Mouse (Mus musculus): ENCODE results near the gene Ccdc87.
"Not testable (repeated sequence)": the region's sequence is repeated elsewhere in the genome, so short reads cannot be mapped to it uniquely, and the experiment has no call there.

The Ccdc87 gene

GRCm38 (mm10) chr19:4837049-4837448, 2.1 kb upstream of the Ccdc87 start:
- DNase-seq (ENCODE audit: extremely low spot score, low read depth, low spot score): no peak

DNA sequence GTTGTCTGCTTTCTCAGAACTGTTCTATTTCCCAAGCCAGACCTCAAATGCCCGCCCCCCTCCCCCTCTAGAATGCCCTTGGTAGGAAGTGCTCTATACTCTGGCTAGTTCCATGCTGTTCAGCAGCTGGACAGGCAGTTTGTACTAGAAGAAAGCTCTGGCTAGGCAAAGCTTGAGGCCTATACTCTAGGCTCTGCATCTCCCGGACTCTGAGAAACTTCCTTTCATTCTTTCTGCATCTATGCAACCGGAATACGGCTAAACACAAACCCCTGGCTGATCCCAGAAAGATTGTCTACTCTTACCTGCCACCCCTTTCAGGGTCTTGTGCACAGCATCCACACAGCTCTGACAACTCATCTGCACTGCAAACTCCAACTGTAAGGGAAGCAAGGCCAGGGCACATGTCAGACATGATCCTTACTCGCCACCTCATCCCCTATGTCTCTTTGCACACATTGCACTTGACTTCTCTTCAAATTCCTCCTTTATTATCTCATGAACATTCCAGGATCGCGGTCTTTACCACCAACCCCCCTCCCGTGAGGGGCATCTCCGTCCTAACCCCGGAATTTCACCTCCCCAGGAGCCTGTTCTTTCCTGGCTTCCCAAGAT, 533 bp upstream of the Ccdc87 start:
- no peak for DNase-seq (ENCODE audit: extremely low spot score, low read depth, low spot score)

GRCm38 (mm10) chr19:4840848-4841247, 1.7 kb downstream of the Ccdc87 start:
- no peak for DNase-seq (ENCODE audit: extremely low spot score, low read depth, low spot score)

DNA sequence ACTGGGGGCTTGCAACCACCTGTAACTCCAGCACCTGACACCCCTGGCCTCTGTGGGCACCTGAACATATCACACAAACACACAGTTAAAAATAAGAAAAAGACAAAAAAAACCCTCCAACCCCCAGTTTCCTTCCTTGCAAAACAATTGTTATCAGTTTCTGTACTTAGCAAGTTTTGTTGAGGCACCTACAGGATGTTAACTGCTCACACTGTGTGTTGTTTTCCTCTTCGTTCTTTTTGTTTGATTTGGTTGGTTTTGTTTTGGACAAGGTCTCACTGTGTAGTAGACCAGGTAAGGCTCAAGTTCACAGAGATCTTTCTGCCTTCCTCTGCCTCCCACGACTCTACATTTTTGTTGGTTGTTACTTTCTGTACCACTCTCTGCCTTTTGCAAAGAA, 3.4 kb downstream of the Ccdc87 start:
- no peak for DNase-seq (ENCODE audit: extremely low spot score, low read depth, low spot score)

- DNase-seq (ENCODE audit: extremely low spot score, low read depth, low spot score): no peak
These were observed 6.7 kb downstream of the Ccdc87 start for GRCm38 (mm10) chr19:4845846-4846245.

DNA sequence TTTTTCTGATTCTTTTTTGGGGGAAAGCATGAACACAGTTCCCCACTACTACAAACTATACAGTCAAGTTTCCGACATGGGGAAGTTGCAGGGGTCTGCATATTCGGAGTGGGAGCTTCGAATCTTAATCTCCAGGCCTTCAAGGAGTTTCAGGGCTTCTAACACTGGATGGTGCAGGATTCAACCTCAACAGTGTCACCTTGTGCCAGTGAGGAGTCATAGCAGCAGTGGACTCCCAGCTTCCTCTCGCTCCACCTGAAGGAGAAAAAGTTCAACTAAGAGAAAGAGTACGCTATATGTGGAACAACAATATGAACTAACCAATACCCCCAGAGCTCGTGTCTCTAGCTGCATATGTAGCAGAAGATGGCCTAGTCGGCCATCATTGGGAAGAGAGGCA, 8.3 kb downstream of the Ccdc87 start:
- no peak for DNase-seq (ENCODE audit: extremely low spot score, low read depth, low spot score)

- DNase-seq (ENCODE audit: extremely low spot score, low read depth, low spot score): no peak
These were observed 10.6 kb downstream of the Ccdc87 start for GRCm38 (mm10) chr19:4849800-4850199.

DNA sequence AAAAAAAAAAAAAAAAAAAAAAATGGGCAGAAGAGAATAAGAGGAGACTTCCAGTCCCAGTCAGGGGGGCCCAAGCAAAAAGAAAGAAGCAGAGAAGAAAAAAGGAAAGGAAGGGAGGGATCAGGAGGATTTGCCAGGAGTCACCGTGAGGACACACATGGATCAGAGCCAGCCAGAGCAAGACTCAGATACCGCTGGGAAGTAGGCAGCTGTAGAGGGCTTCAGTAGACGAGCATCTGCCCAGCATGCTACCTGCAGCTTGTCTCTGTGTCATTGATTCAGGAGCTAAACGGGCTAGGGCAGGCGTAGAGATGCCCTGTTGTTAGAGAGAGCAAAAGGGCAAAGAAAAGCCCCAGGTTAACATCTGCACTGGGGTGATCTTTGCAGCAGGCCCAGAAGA, 11.1 kb downstream of the Ccdc87 start:
- no peak for DNase-seq (ENCODE audit: extremely low spot score, low read depth, low spot score)

GRCm38 (mm10) chr19:4854552-4855469, 15.6 kb downstream of the Ccdc87 start, which contains the start of gene Ctsf:
Ctsf (plus strand) TSS chr19:4855130.
- DNase-seq (ENCODE audit: extremely low spot score, low read depth, low spot score): no peak

GRCm38 (mm10) chr19:4855470-4855820, 16.3 kb downstream of the Ccdc87 start:
- no peak for DNase-seq (ENCODE audit: extremely low spot score, low read depth, low spot score)

DNA sequence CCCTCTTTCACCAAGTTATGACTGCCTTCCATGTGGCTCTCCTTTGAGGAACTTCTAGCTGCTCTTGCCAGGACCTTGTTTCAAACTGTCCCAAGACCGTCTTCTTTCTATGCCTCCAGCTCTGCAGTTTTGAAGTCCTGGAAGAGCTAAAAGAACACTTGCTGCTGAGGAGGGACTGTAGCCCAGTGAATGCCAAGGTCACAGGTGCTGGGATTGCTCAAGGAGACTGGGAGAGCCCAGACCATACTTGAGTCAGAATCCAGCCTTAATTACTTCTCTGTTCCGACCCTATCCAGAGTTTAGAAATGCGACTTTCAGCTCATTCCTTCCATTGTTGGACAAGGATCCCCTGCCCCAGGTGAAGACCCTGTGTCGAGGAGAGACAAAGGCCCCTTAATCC, 16.8 kb downstream of the Ccdc87 start:
- DNase-seq (ENCODE audit: extremely low spot score, low read depth, low spot score): no peak

GRCm38 (mm10) chr19:4859081-4859480, 19.9 kb downstream of the Ccdc87 start:
- DNase-seq (ENCODE audit: extremely low spot score, low read depth, low spot score): no peak

GRCm38 (mm10) chr19:4863048-4863447, 23.9 kb downstream of the Ccdc87 start:
- DNase-seq (ENCODE audit: extremely low spot score, low read depth, low spot score): no peak

DNA sequence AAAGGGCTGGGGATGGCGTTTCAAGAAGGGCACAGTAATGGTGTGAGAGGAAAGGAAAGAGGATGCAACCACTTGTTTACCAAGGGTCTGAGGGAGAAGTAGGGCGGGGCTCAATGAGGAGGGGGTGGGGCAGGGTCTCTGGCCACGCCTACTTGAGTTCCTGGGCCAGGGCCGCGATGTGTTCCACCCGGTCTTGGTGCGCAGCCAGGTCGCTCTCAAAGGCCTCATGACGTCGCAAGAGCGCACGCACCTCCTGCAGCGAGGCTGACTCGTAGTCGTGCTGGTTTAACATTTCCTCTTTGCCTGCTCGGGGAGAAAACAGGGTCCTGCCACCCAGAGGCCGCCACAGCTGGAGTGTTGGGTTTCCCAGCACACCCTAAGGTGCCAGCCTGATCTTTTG, 26.0 kb downstream of the Ccdc87 start:
- no peak for DNase-seq (ENCODE audit: extremely low spot score, low read depth, low spot score)

DNA sequence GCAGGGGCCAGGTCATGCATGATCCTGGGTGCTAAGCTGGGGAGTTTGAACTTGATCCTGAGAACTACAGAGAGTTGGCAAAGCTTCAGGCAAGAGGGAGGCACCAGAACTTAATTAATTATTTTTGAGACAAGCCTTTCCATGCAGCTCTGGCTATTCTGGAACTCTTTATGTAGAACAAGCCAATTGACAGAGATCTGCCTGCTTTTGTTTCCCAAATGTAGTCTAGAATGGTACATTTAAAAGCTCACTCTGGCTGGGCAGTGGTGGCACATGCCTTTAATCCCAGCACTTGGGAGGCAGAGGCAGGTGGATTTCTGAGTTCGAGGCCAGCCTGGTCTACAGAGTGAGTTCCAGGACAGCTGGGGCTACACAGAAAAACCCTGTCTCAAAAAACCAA, 35.4 kb downstream of the Ccdc87 start:
- not testable (repeated sequence) for DNase-seq (ENCODE audit: extremely low spot score, low read depth, low spot score)

GRCm38 (mm10) chr19:4876241-4876640, 37.1 kb downstream of the Ccdc87 start:
- no peak for DNase-seq (ENCODE audit: extremely low spot score, low read depth, low spot score)

DNA sequence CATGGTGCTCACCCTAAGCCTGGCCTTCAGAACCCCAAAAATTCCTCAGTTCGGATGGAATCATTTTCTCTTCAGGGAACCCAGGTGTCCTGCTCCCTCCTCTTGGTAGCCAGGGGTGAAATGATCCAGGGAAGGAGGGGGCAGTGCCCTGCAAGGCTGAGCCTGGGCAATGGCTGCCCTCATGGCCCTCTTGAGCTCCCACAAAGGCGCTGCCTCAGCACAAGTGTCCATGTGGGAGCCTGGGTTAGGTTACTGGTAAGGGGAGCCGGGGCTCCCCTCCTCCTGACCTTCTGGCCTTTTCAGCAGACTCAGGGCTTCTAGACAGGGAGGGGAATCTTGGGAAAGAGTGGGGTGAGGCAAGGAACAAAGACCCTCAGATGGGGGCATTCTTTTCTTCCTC, 37.6 kb downstream of the Ccdc87 start:
- no peak for DNase-seq (ENCODE audit: extremely low spot score, low read depth, low spot score)

GRCm38 (mm10) chr19:4877785-4878184, 38.6 kb downstream of the Ccdc87 start, which contains the start of gene Actn3:
Actn3 (minus strand) TSS chr19:4877909.
- no peak for DNase-seq (ENCODE audit: extremely low spot score, low read depth, low spot score)

GRCm38 (mm10) chr19:4878405-4879323, 39.5 kb downstream of the Ccdc87 start, which contains the start of gene Zdhhc24:
Zdhhc24 (plus strand) TSS chr19:4878668.
- DNase-seq (ENCODE audit: extremely low spot score, low read depth, low spot score): peak; percentile 76

DNA sequence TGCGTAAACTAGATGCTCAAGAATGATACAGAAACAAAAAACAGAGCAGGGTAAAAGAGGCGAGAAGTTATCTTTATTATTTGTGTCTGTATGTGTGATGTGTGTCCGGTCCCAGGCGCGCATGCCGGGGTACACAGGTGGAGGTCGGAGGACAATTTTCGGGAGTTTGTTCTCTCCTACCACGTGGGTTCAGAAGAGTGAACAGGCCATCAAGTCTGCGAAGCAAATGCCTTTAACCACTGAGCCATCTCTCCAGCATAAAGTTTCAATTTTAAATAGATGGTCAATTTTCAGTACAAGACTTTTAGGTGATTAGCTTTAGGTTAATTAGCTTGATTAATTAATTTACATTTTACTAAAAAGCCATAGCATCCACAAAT, 40.1 kb downstream of the Ccdc87 start:
- DNase-seq (ENCODE audit: extremely low spot score, low read depth, low spot score): no peak

DNA sequence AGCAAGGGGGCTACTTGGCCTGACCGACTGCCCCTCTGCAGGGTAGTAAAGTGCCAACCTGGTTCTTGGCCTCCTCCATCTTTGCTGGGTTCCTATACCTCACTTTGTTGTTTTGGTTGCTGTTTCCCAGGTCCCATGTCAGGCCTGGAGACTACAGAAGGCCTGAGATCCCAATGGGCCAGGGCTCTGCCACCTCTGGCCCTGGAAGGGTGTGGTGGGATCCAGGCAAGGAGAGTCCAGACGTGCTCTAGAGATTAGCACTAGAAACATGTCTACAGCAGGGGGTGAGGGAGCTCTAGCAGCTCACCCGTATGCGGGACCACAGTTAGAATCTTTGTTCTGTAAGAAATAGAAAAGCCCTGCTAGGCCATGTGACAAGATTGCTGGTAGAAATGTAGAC, 44.8 kb downstream of the Ccdc87 start:
- DNase-seq (ENCODE audit: extremely low spot score, low read depth, low spot score): no peak
